Mouse (Mus musculus): Measurements from ENCODE around the gene Olfr31.

- TF ChIP-seq MAX (IDR thresholded peaks at IDR 0.05; ENCODE audit: low read depth) (no peak), USF1 (IDR thresholded peaks at IDR 0.05; ENCODE audit: low read depth) (no peak), CEBPB (IDR thresholded peaks at IDR 0.05; ENCODE audit: insufficient read depth, poor library complexity, severe bottlenecking) (no peak), POLR2A (IDR thresholded peaks at IDR 0.05; ENCODE audit: insufficient read length, low read depth) (no peak), POLR2AphosphoS2 (IDR thresholded peaks at IDR 0.05; ENCODE audit: insufficient read length, low read depth) (no peak), MYOD1 (IDR thresholded peaks at IDR 0.05; ENCODE audit: control insufficient read depth in 1 of 3, insufficient read length in 2 of 3, low read depth in 2 of 3) (no peak), TCF12 (IDR thresholded peaks at IDR 0.05; ENCODE audit: insufficient read depth, poor library complexity, severe bottlenecking) (no peak)
Observed at GRCm38 (mm10) chr14:14348674-14349401, 26.2 kb downstream of the Olfr31 start.
